Mouse (Mus musculus) bone marrow, adult 2 months (tissue): ENCODE data around the gene Wdr59.

Experiments used
- CTCF ChIP-seq: fragments of 200-500 bp; IDR thresholded peaks from 2 replicates; pipeline ENCODE4 v1.5.1; 2011; ENCODE audit warnings: low read length, control low read depth; ENCODE audit not compliant: control insufficient read depth, insufficient read depth
- POLR2A ChIP-seq: fragments of 200-500 bp; IDR thresholded peaks from 2 replicates; pipeline ENCODE4 v1.6.1; 2011; ENCODE audit warnings: low read depth, mild to moderate bottlenecking, control low read depth, low read length, borderline replicate concordance; ENCODE audit not compliant: control insufficient read depth

DNA sequence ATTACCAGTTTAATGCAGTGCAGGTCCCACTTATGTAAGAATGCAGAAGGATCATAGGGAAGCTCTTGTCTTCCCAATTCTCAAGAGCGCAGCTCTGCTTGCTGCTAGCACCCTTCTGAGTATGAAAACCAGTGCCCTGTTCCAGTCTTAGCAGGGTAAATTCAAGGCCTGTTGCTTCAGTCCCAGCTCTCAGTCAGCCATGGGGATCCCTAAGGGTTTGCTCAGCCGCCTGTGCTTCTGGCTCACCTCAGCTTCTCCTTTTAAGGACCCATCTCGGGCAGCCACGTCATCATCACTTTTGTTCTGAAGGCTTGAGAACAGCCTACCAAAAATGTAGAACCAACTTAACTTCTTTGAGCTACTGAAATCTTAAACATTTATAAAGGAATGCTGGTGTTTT, 39.9 kb upstream of the Wdr59 start:
- TF ChIP-seq CTCF = no peak
- no peak for TF ChIP-seq POLR2A
